Mouse (Mus musculus) c-Kit-positive CD71-positive TER-119-negative erythroid progenitor cells, embryonic 14.5 days (primary cell): ENCODE results near the gene Sema4a.

ENCODE experiments used
- DNase-seq: peaks from one replicate; pipeline ENCODE4 v3.0.0-alpha.2; 2013; ENCODE audit warnings: low read depth

Gene Sema4a

DNA sequence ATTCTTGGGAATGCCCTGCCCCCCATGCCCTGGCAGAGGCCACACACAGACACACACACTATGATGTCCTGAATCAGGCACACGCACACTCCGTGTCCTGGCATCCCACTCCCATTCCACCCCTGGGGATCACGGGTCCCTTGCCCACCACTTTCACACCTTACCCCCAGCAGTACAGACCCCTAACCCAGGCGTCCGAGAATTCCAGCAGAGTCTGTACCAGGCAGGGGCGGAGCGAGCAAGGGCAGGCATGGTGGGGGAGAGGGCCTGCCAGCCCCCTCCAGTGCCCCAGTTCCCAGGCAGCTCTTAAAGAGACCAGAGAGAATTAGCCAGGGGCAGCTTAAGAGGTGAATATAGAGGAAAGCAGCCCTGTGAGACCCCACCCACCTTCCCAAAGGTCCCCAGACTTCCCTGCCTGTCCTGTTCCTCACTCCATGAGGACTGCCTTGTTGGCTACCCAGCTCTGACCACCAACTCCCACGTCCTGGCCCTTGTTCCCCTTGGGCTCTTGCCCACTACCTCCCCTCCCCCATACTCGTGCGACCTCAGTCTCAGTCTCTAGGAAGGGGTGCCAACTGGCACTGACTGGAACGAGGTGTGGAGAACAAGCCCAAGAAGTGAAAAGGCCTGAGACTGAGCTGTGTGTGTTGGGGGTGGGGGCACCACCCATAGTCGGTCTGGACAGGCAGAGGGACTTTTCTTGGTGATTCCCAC, at the start of gene Sema4a:
Sema4a (minus strand) TSS at position 200 of the 714 bp plus-strand sequence.
- no peak for DNase-seq

DNA sequence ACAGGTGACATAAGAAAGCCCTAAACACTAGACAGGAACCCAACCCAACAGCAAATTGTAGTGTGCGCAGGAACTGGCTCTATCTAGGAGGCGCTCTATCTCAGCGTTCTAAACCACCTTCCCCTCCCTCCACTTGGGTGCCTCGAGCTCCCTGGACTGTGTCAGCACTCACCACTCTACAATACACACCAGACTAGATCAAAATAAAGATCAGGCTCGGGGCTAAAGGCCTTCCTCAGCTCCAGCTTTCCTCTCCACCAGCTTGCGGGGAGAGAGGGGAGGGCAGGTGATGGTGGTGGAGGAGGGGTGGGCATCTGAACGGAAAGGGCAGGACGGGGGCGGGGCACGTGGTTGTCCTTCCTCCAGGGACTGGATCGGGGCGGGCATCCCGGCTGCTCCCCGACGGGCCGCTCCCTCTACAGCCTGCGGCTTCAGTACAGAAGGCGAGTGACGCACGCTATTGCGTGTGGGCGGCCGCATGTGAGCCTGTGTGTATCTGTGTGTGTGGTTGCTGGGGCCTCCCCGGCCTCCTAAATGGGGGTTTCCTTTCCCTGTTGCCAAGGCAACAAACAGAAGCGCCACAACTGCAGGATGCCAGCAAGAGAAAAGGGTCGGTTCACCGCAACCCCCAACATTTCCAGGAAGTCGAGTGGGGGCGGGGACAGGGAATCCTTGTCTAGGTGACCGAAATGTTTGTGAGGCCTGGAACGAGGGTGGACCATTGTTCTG, 48.9 kb upstream of the Sema4a start, which contains the start of gene Lmna:
Lmna (minus strand) TSS at position 265 of the 729 bp plus-strand sequence.
- DNase-seq: peak; percentile 95

DNA sequence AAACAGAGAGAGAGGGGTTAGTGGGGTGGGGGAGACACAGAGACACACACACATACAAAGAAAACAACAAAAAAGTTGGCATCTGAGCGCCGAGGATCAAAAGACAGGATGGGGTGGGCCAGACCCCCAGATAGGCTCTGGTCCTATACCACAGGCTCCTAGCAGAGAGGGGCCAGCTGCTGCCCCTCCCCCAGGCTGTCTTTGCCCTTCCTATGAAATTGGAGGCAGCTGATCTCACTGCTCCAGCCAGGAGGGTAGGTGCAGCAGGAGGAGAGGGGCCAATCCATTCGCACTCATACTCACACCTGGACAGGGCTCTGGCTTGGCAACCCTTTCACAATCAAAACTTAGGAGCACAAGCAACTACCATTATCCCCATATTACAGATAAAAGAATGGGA, 48.3 kb upstream of the Sema4a start:
- DNase-seq: no peak

DNA sequence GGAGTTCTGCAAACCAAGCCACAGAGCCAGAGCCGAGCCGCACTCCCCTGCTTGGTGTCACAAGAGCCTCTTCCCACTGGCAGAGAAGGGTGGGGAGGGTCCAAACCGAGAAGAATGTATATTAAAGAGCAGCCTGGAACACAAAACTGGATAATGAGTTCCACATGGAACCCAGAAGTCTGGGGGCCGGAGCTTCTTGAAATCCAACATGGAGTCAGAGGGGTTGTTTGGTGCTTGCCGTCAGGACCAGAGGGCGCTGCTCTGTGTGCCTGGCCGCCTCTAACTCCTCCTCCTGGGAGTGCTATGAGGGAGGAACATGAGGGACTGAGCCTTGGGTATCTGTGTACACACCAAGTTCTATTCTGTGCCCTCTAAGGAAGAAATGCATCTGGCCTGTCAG, 44.8 kb upstream of the Sema4a start:
- DNase-seq: no peak

DNA sequence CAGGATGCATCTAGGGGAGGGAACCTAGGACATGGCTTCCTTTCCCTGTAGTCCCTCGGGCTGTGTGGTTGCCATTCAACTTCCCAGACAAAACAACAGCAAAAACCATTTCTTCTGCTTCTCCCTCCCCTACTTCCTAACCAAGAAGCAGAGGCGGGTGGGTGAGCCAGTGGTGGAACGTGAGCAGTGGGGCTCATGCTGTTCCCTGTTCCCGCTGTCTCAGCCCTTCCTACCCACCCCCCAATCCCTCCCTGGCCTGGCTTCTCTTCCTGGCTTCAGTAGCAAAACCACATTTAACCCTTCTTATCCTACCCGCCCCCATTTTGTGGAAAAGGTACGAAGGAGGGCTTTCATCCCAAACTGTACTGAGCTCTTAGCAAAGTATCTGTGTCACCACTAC, 44.1 kb upstream of the Sema4a start:
- no peak for DNase-seq

DNA sequence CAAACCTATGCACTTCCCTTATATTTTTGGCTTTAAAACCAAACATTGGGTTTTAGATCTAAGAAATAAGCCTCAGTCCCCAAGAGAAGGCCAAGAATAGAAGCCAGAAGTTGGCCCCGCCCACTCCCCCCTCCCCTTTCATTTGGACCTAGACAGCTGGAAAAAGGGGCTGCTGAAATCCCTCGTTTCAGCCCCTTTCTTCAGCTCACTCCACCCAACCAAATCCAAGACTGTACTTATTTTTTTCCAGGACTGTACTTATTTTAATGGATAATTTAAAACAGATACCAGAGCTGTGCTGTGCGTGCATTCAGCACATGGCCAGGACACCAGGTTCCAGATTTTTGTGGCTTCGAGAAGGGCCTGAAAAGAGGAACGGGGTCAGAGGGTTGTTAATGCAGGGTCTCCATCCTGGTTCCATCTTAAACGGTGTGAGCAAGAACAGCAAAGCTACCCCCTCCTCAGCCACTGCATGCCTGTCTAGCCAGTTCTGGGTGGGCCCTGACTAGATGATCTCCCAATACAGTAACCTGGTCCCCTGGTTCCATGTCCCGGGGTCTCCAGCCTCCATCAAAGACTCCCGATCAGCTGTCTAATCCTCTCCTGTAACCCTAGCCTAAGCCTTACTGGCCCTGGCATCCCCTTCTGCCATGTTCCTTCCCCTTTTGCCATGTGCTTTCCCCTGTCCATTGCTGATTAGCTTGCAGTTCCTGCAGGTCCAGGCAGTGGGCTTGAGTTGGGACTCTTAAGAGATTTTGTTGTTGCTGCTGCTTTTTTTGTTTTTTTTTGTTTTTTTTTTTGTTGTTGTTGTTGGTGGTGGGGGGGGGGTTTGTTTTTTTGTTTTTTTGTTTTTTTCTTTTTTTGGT, 43.1 kb upstream of the Sema4a start:
- no peak for DNase-seq

DNA sequence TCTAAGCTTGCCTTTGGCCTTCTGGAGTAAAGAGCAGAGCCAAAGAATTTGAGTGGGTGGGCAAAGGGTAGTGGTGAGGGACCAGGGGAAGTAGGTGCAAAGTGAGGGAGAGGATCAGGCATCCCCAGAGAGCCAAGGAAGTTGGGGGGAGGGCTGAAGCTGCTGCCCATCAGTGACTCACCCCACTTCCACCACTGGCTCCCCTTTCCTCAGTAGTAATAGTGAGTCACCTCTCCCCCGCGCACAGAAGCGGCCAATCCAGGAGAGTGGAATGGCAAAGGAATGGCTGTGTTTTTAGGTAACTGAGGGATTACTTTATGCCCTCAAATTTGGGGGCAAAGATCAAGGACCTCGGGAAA, 42.5 kb upstream of the Sema4a start:
- DNase-seq: no peak

DNA sequence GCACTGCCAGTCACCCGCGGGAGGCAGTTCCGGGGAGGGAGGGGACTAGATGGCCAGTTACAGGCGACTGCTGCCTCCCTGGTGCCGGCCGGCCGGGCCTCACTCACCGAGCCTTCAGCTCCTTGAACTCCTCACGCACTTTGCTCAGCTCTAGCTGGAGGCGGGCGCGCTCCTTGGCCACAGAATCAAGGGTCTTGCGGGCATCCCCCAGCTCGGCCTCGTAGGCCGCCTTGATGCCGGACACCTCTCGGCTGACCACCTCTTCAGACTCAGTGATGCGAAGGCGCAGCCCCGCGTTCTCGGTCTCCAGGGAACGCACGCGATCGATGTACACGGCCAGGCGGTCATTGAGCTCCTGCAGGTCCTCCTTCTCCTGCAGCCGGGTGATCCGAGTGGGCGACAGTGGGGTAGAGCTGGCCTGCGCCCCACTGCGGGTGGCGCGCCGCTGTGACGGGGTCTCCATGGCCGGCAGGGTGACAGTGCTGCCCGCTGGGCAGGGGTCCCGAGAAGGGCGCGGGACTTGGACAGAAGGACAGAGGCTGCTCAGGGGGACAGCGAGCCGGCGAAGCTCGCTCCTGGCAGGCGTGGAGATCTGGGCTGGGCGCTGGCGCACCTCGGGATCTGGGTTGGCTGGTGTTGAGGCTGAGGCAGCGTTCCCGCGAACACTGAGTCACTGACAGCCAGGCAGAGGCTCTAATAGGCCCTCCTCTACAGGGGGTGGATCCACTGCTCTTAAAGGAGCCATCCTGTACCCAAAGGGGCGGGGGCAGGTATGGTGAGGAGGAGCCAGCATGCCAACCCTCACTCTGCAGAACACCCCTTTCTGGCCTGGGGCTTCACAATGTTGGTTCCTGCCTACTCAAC, 41.9 kb upstream of the Sema4a start:
- DNase-seq: peak; percentile 91

DNA sequence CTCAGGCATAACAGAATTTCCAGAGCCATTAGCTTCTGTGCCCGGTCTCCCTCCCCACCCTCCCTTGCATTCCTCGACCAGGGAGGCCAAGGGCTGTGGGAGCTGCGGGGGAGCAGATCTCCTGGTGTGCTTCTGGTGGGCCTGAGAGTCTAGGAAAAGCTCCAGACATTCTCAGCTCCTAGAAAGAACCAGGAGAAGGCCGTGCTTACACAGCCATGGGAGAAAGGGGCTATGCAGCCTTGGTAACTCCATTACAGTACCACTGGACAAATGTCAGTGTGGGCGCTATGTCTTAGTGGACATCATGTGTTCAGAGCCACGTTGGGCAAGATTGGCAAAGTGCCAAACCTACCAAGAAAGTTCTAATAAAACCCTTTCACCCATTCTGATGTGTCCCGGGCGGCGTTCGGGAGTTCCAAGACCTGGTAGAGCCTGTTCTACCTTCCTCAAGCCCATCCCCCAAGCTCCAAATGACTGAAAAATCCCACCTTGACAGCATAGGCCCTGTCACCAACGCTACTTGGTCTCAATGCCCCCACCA, 41.1 kb upstream of the Sema4a start:
- DNase-seq: no peak

DNA sequence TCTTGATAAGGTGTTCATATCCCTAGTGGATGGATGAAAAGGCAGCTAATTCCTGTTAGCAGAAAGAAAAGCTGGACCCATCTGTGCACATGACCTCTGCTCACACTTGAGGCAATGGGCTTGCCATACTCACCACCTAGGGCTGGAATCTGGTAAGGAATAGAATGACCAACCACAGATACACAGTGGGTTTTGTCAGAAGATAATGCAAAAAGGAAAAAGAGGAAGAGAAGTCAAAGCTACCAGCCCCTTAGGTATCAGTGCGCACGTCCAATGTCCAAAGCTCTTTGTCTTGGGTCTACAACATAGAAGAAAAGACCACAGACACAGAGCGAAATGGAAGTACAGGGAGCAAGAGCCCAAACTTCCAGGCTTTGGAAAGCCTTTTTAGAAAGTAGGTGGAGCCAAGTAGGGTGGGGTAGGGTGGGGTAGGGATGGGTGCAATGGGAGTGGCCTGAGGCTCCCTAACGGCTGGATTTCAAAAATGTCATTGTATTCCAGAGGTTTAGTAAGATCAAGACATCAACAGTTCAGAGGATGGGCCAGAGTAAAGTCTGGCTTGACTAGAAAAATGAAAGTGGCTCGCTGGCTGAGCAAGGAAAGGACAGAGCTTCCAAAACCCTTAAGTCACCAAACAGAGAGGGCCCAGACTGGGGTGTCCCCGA, 40.5 kb upstream of the Sema4a start:
- DNase-seq: no peak

DNA sequence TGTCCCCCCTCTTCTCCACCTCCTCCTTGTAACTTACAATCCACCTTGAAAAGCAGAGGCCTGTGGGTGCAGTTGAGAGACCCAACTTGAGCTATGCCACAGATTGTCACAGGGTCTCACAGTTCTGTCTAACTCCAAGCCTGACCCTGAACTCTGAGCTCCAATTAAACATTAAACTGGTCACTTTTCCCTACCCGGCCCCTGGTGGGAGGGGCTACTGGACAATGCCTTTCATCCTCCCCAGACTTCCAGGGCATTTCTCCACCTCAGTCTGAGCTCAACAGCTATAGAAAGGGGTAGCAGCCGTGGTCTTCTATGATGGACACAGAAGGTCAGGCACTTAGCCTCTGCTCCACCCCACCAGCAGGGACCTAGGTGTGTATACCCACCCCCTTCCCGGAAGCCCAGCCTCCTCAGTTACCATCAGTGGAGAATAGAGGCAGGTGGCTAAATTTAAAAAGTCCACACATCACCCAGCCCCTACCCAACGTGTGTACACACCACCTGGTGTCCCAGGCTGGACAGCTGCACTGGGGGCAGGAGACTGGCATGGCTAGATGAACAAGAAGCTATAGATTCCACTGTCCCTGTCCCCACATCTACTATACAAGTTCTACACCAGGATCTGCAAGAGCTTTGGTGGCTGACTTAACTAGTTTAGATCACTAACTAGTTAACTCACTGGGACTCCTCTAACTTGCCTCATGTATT, 39.8 kb upstream of the Sema4a start:
- DNase-seq: no peak

DNA sequence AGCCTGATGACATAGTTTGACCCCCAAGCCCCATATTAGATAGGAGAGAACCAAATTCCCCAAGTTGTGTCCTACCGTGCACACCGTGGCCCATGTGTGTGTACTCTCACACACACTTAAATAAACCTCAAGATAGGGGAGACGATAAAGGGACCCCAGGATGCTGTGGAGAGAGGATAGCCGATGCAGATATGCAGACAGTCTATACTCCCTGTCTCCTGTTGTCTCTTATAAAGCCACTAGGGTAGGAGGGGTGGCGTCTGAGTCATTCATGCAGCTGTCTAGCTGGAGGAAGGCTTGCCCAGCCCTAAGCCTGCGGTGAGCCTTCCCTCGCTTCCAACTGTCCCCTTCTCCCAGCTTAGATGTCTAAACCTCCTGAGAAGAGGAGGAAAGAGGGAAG, 39.1 kb upstream of the Sema4a start:
- no peak for DNase-seq

DNA sequence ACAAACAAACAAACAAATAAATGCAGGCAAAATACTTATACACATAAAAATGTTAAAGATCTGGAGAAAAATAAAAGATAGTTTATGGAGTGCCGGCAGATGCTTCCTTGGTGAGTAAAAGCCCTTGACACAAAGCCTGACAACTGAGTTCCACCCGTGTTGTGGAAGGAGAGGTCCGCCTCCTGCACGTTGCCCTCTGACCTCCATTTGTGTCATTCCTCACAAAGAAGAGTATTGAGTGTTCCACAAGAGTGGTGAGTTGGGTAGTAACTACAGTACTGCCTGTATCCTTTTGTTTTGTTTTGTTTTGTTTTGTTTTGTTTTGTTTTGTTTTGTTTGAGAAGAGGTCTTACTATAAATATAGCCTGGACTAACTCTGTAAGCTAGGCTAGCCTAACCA, 38.6 kb upstream of the Sema4a start:
- DNase-seq: no peak

DNA sequence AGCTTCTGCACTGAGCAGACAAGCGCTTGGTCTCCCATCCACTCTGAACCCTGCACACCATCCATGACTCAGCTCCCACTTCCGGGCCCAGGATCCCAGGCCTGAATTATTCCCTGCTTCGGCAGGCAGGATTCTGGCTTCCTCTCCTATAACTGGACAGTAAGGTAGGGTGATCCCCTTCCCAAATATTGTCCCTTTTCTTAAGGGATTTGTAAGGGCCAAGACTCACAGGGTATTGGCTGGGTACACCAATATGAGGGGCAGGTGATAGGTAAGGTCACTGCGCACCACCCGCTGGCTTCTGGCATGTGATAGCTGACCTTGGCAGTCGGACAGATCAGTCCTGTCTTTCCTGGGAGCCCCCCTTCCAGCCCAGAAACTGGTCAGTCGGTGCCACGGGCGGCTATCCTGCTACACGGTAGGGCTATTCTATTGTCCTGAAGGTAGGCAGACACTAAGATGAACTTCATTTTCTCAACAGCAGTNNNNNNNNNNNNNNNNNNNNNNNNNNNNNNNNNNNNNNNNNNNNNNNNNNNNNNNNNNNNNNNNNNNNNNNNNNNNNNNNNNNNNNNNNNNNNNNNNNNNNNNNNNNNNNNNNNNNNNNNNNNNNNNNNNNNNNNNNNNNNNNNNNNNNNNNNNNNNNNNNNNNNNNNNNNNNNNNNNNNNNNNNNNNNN, 34.9 kb upstream of the Sema4a start:
- DNase-seq: no peak

DNA sequence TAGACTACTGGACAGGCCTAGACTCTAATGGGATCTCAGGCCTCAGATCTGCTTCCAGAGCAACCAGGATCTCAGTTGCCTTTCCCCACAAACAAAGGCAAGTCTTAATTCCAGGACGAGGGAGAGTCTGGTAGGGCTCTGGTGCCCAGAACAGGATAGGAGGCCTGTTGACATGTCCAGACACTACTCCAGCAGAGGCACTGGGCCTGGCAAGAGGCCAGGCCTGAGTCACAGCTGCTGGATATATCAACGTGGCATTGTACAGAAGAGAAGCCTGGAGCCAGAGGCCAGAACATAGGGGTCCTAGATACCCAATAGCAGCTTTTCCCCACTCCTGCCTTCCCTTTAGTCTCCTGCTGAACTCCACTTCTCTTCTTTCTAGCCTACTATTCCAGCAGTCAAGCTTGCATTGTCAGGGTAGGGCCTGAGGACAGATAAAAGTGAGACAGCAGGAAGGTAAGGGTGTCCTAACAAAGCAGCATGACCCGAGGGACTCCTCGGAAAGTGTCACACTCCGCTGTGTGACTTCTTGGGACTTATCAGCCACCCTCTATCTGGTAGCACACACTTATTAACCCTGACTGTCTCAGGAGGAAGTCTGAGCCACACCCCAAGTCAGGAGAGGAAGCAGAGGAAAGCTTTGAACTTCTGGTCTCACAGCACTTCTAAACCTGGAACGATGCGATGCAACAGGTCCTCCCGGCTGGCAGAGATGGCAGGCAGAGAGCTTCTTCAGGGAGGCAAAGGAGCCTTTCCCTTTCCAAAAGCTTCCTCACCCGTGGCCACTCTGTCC, 34.0 kb upstream of the Sema4a start:
- DNase-seq: peak; percentile 79

DNA sequence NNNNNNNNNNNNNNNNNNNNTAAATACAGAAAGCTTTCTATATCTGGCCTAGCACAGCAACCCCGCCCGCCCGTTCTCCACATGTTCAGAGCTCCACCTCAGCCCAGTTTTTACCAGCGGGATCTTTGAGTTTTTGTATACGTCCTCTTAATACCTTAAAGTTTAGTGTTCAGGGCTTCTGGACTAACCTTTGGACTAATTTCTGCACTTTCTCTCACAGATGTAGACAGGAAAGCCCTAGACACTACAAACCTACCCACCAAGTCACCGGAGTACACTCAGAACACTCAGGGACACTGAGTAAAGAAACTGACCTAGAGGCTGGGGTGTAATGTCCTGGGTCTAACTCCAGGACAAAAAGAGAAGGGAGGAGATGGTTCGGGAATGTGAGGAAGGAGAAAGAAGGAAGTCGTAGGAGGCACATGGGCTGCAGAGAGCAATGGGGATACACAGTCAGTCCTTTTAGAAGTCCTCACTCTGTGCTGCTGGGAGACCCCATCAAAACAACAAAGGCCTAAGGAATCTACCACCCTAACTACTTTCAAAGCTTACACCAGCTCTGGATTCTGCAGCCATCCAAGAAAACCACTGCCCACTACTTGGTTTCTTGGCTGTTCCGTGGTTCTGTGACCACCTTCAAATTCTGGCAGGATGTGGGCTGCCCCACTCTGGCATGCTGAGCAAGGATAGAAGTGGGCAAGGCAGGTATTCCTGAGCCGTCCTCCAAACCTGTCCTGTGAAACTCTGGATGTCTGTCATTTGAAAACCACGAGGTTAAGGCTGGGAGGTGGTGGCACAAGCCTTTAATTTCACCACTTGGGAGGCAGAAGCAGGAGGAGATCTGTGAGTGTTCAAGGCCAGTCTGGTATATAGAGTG, 33.0 kb upstream of the Sema4a start:
- no peak for DNase-seq

DNA sequence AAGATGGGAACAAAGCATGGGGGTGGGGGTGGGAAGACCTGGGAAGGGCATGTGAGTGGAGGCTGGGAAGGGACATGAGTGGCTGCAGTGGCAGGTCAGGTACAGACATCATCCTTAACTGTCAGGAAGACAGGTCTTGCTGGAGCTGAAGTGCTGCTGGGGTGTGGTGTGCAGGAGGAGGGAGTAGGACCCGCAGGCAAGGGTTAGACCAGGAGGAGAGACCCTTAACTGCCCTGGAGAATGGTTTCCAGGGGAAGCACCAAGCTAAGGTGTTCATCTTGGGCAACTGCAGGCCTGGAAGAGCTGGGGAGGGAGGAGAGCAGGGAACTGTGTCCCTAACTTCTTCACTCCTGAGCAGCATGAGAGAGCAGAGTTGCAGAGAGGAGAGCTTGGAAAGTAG, 26.4 kb upstream of the Sema4a start:
- no peak for DNase-seq

DNA sequence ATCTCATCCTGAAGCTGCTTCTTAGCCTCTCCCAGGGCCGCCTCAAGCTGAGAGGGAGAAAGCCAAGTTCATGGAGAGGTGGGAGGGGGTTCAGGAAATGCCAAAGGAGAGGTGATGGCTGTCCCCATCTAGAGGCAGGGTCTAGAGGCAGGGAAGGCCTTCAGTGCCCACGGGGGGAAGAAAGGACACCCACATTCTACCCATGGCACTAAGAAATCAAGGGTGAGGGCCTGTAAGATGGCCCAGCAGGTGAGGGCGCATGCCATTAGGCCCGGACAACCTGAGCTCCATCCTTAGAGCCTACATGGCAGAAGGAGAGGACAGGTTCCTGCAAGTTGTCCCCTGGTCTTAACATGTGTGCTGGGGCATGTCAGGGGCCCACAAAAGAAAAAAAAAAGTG, 25.9 kb upstream of the Sema4a start:
- no peak for DNase-seq
